Mouse (Mus musculus) thymus, postnatal 36 days (tissue): ENCODE data around the gene Hoxa9.

Experiments
- DNase-seq, 2 experiments: peaks; one replicate each; pipeline ENCODE4 v3.0.0; 2022; ENCODE audit warnings: mixed read lengths in 2 of 2

Hoxa9 gene

DNA sequence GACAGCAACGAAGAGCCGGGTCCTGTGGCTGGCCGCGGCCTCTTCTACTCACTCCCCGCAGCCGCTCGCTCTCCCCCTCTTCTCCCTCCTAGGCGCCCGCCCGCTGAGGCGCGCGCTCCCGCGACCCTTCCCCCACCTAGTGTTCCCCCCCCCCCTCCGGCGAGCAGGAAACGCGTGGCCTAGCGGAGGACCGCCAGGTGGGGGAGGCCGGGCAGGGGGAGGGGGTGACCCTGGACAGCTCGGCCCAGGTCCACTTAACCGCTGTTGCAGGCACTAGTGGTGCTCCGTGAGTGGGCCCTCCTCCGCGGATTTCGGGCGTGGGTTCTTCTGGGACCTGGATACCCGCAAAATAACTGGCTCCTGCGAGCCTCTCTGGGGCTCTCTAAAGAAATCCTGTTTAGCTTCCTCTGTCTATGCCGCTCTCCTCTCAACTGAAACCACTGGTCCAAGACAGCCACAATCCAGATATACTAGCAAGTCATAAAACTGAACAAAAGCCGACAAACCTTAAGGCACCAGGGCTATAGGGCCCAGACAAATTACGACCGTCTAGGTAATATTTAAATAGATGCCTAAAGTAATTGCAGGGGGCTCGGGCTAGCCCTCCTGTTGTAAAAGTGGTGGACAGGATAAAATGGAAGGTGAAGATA is at the start of gene Hoxa9:
TSS of gene Hoxa9 (minus strand) at position 574 of the 650 bp plus-strand sequence.
- DNase-seq: no peak

DNA sequence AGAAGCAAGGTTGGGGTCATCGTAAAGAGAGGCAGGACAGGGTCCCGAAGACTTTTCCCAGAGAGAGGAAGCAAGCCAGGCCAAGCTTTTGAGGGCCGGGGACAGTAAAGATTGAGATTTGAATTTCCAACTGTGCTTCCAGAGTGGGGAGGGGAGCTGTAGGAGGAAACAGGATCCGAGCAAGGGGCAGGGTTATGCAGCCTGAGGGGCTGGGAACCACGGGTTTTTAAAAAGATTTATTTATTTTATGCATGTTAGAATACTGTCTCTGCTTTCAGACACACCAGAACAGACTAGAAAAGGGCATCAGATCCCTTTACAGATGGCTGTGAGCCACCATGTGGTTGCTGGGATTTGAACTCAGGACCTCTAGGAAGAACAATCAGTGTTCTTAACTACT is 46.0 kb upstream of the Hoxa9 start:
- DNase-seq: no peak

GRCm38 (mm10) chr6:52276382-52276781 is 45.5 kb upstream of the Hoxa9 start:
- DNase-seq: no peak

GRCm38 (mm10) chr6:52275563-52276280 is 44.8 kb upstream of the Hoxa9 start:
- no peak for DNase-seq

GRCm38 (mm10) chr6:52274576-52274975 is 43.7 kb upstream of the Hoxa9 start:
- no peak for DNase-seq

GRCm38 (mm10) chr6:52273656-52274280 is 42.9 kb upstream of the Hoxa9 start:
- no peak for DNase-seq

DNA sequence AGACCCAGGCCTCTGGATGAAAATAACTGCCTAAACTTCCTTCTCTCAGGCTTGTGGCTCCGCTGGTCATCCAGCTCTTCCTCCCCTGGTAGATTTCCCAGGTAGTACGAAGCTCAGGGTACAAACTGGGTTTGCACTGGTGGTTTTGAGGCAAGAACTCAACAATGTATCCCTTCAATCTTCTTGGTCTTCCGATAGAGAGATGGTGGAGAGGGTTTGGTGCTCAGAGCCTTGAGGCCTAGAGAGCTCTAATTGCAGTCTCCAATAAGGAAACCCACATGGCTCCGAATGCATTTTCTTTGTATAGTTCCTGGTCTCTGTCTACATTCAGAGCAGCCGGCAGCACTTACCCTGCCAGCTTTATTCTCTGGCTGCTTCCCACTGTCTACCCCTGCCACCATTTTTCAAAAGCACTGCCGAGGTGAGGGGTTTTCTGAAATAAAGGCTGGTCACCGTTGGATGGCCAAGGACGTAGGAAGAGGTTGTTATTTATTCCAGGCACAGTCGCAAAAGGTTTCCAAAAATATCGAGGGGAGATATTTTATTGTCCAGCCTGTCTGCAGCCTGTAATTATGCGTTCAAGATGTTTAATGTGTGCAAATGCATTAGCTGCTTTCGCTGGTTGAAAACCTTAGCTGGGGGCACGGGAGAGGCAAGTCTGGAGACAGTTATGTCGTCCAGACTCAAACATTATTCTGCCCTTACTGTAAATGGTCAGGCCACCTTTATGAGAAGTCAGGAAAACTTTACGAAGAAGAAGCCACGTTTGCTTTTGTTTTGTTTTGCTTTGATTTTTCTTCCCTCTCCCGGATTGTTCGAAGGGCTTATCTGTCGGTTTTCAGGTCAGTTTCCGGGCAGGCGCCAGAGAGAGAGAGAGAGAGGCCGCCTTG is 42.1 kb upstream of the Hoxa9 start:
- no peak for DNase-seq

DNA sequence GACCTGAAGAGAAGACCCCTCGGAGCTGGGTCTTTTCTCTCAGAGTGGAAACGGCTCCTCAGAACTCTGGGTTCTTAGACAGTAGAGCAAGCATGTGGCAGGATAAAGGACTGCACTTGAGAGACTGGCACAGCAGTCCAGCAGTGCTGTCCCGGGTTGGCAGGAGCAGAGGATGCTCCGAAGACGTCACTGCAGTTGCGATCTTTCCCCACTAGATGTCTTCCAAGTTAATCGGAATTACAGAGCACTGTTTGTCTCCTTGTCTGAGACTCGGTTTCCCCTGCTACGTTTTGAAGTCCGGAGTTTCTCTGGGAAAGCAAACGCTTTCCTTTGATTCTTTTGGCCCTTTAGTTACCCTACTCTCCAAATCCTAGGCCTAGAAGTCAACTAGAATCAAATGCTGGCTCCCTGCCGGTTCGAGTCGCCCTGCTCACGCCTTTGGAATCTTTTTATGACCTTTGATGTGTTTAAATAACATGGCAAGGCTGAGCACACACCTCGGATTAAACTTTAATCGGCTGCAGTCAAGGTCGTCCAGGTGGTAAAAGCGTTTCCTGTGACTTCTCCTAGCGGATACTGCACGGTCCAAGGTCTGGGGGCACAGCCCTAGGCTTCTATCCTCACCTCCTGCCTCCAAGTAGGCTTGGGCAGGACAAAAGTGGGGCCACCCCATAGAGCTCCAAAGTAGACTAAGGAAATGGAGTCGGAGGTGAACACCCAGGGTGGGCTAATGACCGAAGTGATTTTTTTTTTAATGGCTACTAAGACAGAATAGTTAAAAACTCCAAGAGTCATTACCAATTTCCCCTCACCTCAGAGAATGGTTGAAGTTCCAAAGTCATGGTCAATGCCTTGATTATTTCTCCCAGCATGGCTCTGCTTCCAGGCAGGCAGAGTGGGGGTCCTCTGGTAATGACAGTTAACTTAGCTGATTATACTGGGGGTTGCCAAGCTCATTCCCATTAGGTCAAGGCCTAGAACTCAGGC is 39.9 kb upstream of the Hoxa9 start:
- DNase-seq: peak in 1 of 2 experiments; percentile 53

GRCm38 (mm10) chr6:52268756-52269155 is 37.9 kb upstream of the Hoxa9 start:
- DNase-seq: no peak

DNA sequence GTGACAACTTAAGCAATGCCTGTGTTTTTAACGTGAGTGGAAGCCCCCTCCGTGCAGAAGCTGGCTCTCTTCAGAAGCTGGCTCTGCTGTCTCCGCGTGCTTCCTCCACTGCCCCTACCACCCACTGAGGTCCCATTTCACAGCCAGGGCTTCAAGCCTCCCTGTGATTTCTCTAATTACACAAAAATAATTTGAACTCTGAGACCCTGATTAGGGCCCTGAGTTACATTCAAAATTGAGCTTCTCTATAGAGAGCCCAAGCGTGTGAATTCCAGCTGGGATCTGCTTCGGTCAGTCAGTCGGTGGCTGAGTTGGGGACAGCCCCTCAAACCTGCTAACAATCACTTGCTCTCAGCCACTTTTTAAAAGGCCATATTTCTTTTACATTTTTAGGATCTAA is 37.5 kb upstream of the Hoxa9 start:
- DNase-seq: no peak

DNA sequence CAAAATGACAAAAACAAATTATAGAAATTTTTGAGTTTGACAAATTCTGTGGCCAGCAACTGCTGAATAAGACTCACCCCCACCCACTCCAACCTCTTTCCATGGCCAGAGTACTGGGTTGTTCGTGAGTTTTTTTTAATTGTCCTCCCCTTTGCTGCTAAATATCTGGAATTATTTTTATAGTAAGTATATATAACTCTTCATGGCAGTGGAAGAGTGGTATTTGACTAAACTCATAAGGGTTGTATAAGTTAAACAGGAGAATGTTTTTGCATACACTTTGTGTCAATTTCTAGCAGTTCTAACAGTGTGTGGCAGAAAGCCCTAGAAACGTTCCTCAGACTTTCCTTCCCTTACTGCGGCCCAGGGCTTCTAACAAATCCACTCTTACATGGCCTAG is 36.8 kb upstream of the Hoxa9 start:
- no peak for DNase-seq

- DNase-seq: no peak
Measured at GRCm38 (mm10) chr6:52267221-52267620, 36.3 kb upstream of the Hoxa9 start.

DNA sequence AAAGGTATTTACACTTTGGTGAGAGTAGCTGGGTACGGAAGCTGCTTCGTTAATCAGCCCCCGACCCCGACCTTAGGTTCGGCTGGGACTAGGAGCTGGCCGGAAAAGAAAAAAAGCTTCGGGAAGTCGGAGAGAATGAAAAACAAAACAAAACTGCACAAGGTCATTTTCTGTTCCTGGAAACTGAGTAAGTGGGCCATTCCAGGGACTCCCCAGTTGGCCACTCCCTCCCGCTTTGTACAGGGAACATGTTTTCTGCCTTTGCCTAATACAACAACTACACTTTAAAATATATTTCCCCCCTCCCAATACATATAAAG is 35.7 kb upstream of the Hoxa9 start:
- DNase-seq: no peak

- no peak for DNase-seq
Measured at GRCm38 (mm10) chr6:52265913-52266665, 35.2 kb upstream of the Hoxa9 start.

DNA sequence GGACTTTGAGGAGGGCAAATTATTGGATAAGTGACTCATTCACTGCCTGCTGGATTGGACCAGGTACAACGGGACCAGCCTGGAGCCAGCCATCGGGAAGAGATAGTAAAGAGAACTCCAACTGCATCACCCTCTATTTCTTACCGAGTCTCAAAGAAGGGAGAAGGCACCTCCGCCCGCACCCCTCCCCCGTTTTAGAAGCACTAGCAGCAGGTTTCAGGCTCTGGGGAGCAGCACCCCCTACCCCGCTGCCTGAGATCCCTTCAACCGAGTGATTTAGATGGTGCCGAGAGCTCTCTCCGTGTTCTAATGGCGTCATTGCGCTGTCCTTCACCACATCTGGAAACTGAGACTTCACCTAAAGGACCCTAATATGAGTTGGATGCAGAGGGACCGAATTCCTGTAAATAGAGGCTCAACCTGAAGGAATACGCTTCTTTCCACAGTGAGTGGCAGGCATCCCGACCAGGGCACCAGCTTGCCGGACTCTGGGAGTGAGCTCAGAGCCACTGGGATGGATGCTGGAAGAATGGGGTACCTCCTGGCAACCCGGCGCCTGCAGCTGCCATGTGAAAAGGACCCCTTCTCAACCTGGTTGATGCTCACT is 34.5 kb upstream of the Hoxa9 start:
- DNase-seq: no peak

- DNase-seq: no peak
Measured at GRCm38 (mm10) chr6:52264106-52264790, 33.4 kb upstream of the Hoxa9 start.

DNA sequence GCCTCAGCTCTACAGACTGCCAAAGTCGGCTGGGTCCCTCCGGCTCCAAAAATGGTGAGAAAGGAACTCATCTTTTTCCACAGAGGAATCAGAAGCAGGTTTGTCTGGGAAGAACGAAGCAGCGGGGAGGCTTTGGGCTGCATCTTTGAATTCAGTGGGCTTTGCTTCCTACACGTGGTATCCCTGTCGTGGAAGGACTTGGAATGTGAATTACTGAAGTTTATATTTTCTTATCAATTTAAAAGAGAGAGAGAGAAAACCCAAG is 32.4 kb upstream of the Hoxa9 start:
- no peak for DNase-seq

DNA sequence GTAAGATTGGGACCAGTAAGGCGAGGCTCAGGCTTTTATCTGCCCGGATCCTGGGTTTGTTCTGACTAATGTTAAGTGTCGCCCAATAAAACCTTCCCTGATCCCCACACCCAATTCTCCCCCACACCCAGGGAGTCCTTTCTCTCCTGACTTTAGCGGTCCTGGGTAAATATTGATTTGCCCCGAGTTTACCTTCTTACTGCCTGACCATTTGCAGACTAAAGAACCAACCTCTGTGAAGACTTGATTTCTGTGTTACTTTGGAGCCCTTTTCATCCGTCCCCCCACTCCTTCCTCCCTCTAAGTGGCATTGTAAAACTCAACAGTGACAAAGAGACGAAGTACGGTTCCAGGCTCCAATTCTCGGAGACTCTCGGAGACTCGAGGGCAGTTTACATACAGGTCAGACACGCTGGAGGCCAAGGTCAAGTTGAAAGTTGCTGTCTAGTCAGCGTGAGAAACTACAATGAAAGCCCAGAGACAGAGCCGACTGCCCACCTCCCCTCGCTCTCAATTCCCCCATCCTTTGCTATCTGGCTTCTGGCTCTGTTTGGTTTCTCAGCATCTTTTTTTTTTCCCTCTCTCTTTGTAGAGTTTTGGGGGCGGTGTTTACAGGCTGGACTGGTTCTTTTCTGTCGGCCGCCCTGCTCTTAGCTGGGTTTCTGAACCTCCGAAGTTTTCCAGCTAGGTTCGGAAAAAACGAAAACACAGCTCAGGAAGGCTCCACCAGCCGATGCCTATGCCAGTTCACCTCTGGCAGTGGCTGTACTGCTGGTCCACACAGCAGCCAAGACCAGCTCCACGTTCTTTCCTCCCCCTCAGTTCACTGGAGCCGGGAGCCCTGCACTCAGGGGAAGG is 31.8 kb upstream of the Hoxa9 start:
- DNase-seq: no peak

DNA sequence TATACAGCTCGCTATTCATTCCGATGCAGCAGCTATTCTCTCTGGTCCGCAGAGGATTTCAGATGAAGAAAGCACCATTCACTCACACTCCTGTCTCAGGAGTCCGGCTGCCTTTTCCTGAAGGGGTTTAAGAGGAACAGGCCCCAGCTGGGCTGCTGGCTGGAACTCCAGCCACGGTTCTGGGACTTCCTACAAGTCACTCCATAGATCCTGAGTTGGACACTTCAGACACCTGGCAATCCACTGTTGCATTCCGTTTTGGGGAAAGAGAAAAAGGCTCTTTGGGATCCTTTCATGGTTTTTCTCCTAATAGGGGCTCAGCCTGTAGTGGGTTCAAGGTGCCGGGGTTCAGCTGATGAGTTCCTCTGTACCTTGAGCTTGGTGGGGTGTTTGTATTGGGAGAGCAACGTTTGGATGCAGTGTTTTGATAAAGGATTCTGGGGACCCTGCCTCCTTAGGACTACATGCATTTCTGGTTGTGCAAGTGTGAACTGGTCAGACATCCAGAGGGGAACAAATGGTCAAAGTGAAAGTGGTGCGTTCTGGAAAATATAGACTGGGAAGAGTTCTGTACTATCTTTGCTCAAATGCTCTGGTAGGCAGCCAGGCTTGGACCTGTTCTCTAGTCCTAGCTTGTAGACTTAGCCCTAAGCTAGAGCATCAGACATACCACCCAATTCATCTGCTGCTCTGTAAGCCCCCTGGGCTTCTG is 31.0 kb upstream of the Hoxa9 start:
- DNase-seq: no peak
